Mouse (Mus musculus) retina, embryonic 14.5 days (tissue): ENCODE measurements around the gene Mcf2l.

Source experiments
- DNase-seq: peaks from one replicate; pipeline ENCODE4 v3.0.0-alpha.2; 2015; ENCODE audit warnings: low spot score

The Mcf2l gene

DNA sequence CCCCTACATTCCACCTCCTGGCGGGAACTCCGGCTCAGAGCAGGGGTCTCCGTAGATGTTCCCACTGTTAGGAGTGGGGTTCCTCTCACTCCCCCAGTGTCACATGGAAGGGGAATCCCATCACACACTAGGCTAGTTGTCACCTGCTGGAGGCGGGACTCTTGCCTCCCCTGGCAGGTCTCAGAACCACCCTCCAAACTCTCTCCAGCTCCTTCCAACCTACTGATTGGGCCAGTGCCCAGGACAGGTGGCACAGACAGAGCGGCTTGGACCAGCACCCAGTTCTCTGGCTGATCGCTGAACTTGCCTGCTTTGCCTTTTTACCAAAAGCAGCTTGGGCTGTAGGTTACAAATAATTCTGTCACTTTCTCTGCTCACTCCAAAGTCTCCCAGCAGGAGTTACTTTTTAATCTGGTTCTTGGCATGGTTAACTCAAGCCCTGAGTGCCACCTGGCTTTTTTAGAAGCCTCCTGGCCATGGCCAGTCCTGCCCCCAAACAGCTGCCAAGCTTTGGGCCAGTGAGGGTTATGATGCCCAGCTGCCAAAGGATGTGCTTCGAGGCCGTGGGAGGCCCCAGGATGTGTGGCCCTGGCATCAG is 687 bp downstream of the Mcf2l start:
- DNase-seq = no peak

GRCm38 (mm10) chr8:12874971-12875370 is 1.4 kb downstream of the Mcf2l start:
- no peak for DNase-seq

DNA sequence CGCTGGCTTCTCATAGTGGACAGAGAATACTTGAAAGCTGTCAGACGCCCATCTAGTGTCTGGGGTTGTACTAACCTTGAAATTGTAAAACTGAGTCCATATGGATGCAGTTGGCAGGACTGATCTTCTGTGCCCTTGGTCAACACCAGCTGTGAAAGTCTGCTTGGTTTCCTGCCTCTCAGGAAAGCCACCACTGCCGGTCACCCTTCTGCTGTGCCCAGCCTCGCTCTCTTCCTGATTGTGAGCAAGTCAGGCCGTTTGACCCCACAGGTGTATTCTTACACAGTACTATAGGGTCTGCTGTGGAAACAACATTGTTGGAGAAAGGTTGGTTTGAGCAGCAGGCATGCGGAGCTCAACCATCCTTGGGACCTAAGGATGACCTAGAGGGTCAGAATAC is 3.5 kb downstream of the Mcf2l start:
- DNase-seq = no peak

DNA sequence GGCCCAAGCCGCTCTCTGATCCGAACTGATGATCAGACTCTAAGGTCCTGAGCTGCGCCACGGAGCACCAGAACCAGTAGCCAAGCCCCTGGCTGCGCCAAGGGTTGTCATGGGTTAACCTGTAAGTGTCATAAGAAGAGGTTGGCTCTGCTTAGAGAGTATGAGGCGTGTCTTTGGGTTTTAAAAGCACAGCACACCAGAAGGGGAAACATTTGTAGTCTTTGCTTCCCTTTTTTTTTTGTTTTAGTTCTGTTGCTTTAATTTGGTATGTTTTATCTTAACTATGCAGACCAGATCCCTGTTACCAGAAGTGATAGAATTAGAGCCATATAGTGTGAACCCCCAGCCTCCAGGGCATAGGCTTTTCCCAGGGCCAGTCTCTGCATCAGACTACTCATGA is 6.6 kb downstream of the Mcf2l start:
- no peak for DNase-seq

- peak; percentile 46 for DNase-seq
These were observed 9.7 kb downstream of the Mcf2l start for GRCm38 (mm10) chr8:12883051-12884004.

- no peak for DNase-seq
These were observed 14.3 kb downstream of the Mcf2l start for GRCm38 (mm10) chr8:12887772-12888435.

GRCm38 (mm10) chr8:12889046-12889598 is 15.5 kb downstream of the Mcf2l start:
- DNase-seq = no peak

- no peak for DNase-seq
These were observed 19.4 kb downstream of the Mcf2l start for GRCm38 (mm10) chr8:12892882-12893446.

GRCm38 (mm10) chr8:12893797-12894578 is 20.4 kb downstream of the Mcf2l start:
- no peak for DNase-seq

DNA sequence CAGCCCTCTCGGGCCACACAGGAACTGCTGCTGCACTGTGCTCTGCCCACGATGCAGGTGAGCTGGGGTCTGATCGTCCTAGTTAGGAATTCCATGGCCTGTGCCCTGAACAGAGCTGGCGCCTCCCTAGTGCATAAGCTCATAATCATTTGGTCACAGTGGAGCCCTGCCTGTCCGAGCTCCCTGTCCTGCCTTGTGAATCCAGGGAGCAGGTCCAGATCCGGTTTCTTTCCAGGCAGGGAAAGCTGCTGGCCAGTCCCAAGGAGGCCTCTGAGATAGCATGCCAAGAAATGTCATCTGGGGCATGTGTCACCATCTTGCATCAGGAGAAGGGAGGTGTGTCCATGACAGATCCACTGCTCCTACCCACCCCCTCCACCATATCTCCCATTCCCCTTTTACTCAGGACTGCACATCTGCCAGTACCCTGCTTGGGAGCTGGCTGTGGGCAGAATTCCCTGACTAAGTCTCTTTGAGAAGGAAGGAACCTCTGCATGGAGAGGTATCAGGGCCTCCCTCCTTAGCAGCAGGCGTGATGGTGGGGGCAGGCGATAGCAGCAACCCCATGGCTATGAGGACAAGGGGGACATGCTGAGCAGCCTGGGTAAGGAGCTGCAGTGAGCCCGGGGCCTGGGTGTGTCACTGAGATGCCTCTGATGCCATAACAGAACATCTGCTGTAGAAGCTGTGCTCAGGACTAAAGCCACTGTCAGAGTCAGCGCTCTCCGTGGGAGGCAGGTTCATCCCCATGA is 21.4 kb downstream of the Mcf2l start:
- no peak for DNase-seq

GRCm38 (mm10) chr8:12895535-12896150 is 22.0 kb downstream of the Mcf2l start:
- DNase-seq = no peak

GRCm38 (mm10) chr8:12896494-12897373 is 23.1 kb downstream of the Mcf2l start:
- DNase-seq = peak; percentile 84

- DNase-seq = no peak
These were observed 24.2 kb downstream of the Mcf2l start for GRCm38 (mm10) chr8:12897815-12898214.

GRCm38 (mm10) chr8:12903790-12904415 is 30.3 kb downstream of the Mcf2l start:
- no peak for DNase-seq

GRCm38 (mm10) chr8:12905122-12905521 is 31.5 kb downstream of the Mcf2l start:
- DNase-seq = no peak

DNA sequence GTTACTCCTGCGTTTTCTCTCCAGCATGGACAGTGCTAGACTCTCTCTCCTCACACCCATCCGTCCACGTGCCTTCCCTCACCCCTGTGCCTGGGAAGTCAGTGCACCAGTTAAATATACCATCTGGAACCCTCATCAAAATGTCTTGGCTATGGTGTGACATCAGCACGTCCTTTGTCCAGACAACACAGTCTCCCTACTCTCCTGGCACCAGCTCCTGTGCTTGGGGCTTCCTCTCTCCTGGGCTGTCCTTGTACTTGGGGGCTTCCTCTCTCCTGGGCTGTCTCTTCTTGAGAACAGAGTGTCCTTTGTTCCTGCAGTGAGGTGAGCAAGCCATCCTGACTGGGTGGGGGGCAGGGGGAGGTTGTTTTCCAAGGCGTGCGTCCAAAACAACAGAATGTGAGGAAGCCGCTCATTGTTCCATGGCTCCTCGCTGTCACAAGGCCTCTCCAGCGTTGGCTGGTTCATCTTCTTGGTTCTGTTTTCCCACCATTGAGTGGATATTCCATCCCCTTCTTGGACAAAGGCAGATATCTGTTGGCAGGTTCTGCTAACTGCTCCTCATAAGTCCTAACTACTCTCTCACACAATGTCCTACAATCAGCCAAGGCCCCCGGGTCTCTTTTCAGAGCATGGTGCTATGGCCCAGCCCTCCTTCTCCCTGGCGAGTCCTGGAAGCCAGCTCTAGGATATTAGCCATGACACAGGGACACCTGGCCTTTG is 32.2 kb downstream of the Mcf2l start:
- no peak for DNase-seq

DNA sequence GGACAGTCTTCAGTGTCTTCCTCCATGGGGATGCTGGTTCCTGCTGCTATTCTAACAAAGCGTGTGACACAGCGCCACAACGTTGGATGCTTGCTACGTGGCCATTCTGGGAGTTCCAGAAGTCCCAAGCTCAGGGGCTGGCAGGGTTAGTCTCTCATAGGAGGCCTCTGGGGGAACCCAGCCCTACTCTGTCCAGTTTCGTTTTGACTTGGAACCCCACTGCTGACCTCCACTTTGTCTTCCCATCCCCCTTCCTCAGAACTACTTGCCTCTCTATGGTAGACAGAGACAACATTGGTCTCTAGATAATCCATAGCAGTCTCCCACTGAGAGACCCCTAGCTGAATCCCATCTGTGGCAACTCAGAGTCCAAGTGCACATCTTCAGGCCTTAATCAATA is 33.0 kb downstream of the Mcf2l start:
- no peak for DNase-seq

DNA sequence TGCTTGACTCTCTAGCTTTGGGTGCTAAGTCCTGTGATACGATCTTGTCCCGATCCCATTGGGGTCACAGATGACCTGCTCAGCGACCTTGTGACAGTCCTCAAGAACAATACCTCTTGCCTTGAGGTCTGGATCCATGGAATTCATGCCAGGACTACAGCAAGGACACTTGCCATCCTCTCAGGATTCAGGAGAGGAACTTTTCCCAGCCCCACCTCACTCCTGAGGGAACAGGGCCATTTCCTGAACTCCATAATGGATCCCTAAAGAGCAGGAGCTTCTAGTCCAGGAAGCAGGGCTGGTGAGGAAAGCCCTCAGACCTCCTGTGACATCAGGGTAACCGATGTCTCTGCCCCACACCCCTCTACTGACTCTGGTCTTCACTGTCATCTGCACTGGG is 34.1 kb downstream of the Mcf2l start:
- DNase-seq = no peak
